Comparison of ENCODE assay signal across 8 mouse cellular contexts in genomic region chr14:76532257-76533169, GRCm38 (mm10). TPM values are rescaled to one million over a fixed set of nuclear protein-coding genes. Genes with fewer than 3 reads are reported as not detected.
DNase-seq lines count a peak whose midpoint lies in the region; ATAC-seq lines count a peak whose summit lies in the region.

No protein-coding gene starts in this region.

- no peak for DNase-seq in heart, adult 18-20 months
- peak; percentile 83 for DNase-seq in c-Kit-negative CD71-positive TER-119-positive erythroid progenitor cells, embryonic 14.5 days (ENCODE audit: low read depth, low spot score)
- peak; percentile 46 for DNase-seq in heart, postnatal 4 days
- peak; percentile 81 for DNase-seq in limb, embryonic 10.5 days (ENCODE audit: low spot score)
- peak; percentile 28 to 46 for DNase-seq in thymus, postnatal 36 days
- no peak for DNase-seq in left cerebral cortex, adult 9 months (ENCODE audit: low spot score in 2 of 2)

- peak overlapping the region; percentile 65; the same call in 1 of the 2 replicates for H3K9ac ChIP-seq in heart, embryonic 11.5 days (ENCODE audit: low read depth, low read length)
- H3K9ac ChIP-seq in midbrain, embryonic 15.5 days = no peak overlapping the region

- H3K9me3 ChIP-seq in heart, embryonic 11.5 days (replicated peaks; ENCODE audit: control insufficient read depth, low read length) = no peaks in the 10 kb centered on the region
- no peaks in the 10 kb centered on the region for H3K9me3 ChIP-seq in limb, embryonic 10.5 days (replicated peaks)
- H3K9me3 ChIP-seq in midbrain, embryonic 15.5 days = no peaks in the 10 kb centered on the region

- 18% methylated on average over 20 of the region's 20 CpGs for WGBS in heart, embryonic 11.5 days (ENCODE audit: insufficient replicate concordance)
- WGBS in limb, embryonic 10.5 days = 34% methylated on average over 20 of the region's 20 CpGs
- WGBS in midbrain, embryonic 15.5 days = 39% methylated on average over 20 of the region's 20 CpGs

- H3K4me1 ChIP-seq in heart, embryonic 11.5 days (ENCODE audit: control insufficient read depth, insufficient read depth, low read length) = peaks cover 40% of the 10 kb centered on the region
- peaks cover 81% of the 10 kb centered on the region for H3K4me1 ChIP-seq in limb, embryonic 10.5 days
- H3K4me1 ChIP-seq in midbrain, embryonic 15.5 days = peaks cover 24% of the 10 kb centered on the region

- peak; percentile 92 for ATAC-seq in heart, embryonic 11.5 days (replicated peaks; ENCODE audit: insufficient number of reproducible peaks, low FRiP score, low TSS enrichment)
- ATAC-seq in midbrain, embryonic 15.5 days (replicated peaks) = peak; percentile 90

- H3K4me2 ChIP-seq in heart, embryonic 11.5 days = peak overlapping the region; percentile 71
- peak overlapping the region; percentile 46 for H3K4me2 ChIP-seq in midbrain, embryonic 15.5 days

- peak overlapping the region; percentile 36 for H3K4me3 ChIP-seq in heart, embryonic 11.5 days (ENCODE audit: low read depth, low read length)
- H3K4me3 ChIP-seq in limb, embryonic 10.5 days = peak overlapping the region; percentile 30
- H3K4me3 ChIP-seq in midbrain, embryonic 15.5 days = peak overlapping the region; percentile 13

- H3K27me3 ChIP-seq in heart, embryonic 11.5 days (ENCODE audit: control insufficient read depth, insufficient read depth, low read length) = no peaks in the 10 kb centered on the region
- H3K27me3 ChIP-seq in limb, embryonic 10.5 days (ENCODE audit: low read depth, poor library complexity, severe bottlenecking) = no peaks in the 10 kb centered on the region
- no peaks in the 10 kb centered on the region for H3K27me3 ChIP-seq in midbrain, embryonic 15.5 days (replicated peaks)

- H3K36me3 ChIP-seq in heart, embryonic 11.5 days (ENCODE audit: control insufficient read depth, insufficient read depth, low read length) = no peaks in the 10 kb centered on the region
- H3K36me3 ChIP-seq in limb, embryonic 10.5 days = no peaks in the 10 kb centered on the region
- no peaks in the 10 kb centered on the region for H3K36me3 ChIP-seq in midbrain, embryonic 15.5 days (replicated peaks)

- H3K27ac ChIP-seq in heart, embryonic 11.5 days (ENCODE audit: low read depth, low read length) = peak overlapping the region; percentile 91
- peak overlapping the region; percentile 81 for H3K27ac ChIP-seq in limb, embryonic 10.5 days
- peak overlapping the region; percentile 71 for H3K27ac ChIP-seq in midbrain, embryonic 15.5 days

RNA-seq across cellular contexts. Expression of gene Serp2, which starts 24.2 kb away (rescaled TPM):
- polyA plus RNA-seq in heart, embryonic 11.5 days (2014; fragmentation: Nextera tagmentation; extraction: Ambion mirVana) = 24.4 TPM in 2 replicates
- total RNA-seq in heart, adult 18-20 months (2021) = 1 to 10 TPM in 1 of 2 experiments, under 1 TPM in 1; 0.75 to 1.1 TPM
- total RNA-seq in heart, postnatal 4 days (2021) = 1 to 10 TPM; 1.6 TPM
- polyA plus RNA-seq in limb, embryonic 10.5 days (2016; fragmentation: Nextera tagmentation; extraction: Ambion mirVana) = 17.2 and 17.3 TPM in 2 replicates
- polyA plus RNA-seq in midbrain, embryonic 15.5 days (2015; fragmentation: Nextera tagmentation; extraction: Ambion mirVana) = 186 and 187 TPM in 2 replicates

Comparison
In these comparisons a context has a peak if more than half of its experiments do, and no peak if none do; other contexts are left out.
1. DNase-seq: peak in c-Kit-negative CD71-positive TER-119-positive erythroid progenitor cells, embryonic 14.5 days (single experiment), heart, postnatal 4 days (single experiment), limb, embryonic 10.5 days (single experiment) and thymus, postnatal 36 days (2 of 2); none in heart, adult 18-20 months (0 of 2) and left cerebral cortex, adult 9 months (0 of 2).
2. Peak in every context shown above with its lines, with median percentiles within 50 percentile points of each other: H3K27ac ChIP-seq and H3K4me3 ChIP-seq.